Mouse (Mus musculus): ENCODE data around the gene Atp7a.

GRCm38 (mm10) chrX:106031124-106031523 is 4.0 kb downstream of the Atp7a start:
- TF ChIP-seq CTCF (IDR thresholded peaks at IDR 0.05; ENCODE audit: low read depth) (no peak), EP300 (IDR thresholded peaks at IDR 0.05; ENCODE audit: low read depth) (no peak)
